Mouse (Mus musculus): ENCODE measurements at regions not wholly inside any gene's neighbourhood (a gene's known extent, or its start where the extent isn't known, plus 50 kb on each side); places are given as distances from the start of the nearest gene placed in this dataset.

DNA sequence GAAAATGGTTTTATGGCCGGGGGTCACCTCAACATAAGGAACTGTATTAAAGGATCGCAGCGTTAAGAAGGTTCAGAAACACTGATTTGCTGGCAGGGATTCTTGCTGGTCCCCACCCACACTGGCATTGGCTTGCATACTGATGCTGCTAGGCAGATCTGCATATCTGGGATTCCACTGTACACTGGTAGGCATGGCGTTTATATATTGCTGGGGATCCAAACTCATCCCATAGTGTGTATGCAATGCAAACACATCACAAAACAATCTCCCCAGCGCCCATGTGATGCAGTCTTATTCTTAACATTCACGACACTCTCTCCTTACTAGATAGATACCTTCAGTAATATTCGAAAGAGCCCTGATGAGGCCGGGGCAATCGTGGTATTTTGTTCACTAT, 105.0 kb downstream of the Dyrk2 start:
- no peak for DNase-seq (ENCODE audit: low read depth, low spot score)

DNA sequence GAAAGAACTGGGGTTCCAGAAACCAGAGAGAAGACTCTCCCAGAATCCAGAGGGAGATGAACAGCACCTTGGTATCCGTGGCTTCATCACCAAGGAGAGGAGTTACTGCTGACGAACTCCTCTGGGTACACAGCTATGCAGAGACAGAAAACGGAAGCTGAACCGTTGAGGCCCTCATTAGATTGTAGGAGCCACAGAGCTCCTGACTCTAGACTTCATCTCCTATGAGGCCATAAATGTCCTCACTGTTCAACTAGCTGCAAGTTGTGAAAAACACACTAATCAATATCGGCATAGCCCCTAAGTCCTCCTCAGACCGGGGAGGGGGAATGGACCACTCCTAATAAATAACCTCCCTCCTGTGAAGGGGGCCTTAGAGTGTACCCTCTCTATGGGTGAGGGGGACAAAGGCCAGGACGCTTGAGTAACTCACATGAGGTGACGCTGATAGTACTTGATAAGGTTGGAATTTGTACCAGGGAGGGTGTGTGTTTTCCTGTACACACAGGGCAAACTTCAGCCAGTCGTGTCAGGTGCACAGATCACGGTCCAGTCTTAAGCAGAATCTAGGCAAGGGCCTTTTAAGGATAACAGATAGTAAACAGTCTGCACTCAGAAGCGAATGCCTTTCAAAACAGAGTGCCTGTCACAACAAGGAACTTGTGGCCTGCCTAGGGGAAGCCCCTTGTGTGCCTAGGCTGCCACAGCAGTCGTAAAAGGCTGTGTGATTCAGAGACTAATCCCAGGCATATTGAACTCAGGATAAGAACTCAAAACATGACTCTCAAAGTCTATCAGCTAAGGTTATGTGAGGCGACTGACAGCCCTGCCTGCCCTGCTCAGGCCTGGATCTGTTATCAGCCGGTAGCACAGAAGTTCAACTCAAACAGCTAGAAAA, 104.2 kb downstream of the Dyrk2 start:
- no peak for DNase-seq (ENCODE audit: low read depth, low spot score)

DNA sequence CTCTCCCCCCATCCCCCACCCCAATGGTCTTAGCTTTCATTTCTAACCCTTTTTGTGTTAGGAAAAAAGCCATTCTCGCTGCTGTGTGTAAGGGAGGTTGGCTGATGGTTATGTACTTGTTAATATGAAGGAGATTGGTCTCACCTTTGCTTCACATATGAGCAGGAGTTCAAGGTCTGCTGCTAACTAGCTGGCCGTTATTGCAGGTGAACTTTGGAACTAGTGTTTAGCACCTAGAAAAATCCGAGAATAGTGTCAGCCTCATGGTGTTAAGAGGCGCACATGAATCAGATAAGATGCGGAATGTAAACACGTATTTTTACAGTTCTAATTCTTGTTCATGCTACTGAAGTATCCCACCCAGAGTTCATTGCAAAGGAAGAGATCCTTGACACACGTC, 103.2 kb downstream of the Dyrk2 start:
- DNase-seq (ENCODE audit: low read depth, low spot score): no peak

DNA sequence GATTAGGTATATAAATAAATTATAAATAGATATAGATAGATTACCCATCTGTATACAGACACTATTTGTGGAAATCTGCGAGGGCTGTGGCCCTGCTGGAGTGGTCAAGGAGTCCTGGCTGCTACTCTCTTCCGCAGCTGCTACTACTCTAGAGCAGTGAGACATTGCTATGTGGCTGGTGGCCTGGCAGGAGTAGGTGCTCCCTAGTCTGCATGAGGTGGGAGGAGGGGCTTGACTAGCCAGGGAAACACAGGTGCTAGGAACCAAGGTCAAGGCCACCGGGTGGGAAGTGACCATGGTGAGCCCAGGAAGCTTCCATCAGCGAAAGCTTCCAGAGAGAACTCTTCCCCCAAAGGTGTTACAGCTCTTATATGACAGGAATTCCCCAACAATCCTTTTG, 100.3 kb downstream of the Dyrk2 start:
- no peak for DNase-seq (ENCODE audit: low read depth, low spot score)

GRCm38 (mm10) chr10:118778656-118779055, 91.4 kb downstream of the Dyrk2 start:
- no peak for DNase-seq (ENCODE audit: low read depth, low spot score)

DNA sequence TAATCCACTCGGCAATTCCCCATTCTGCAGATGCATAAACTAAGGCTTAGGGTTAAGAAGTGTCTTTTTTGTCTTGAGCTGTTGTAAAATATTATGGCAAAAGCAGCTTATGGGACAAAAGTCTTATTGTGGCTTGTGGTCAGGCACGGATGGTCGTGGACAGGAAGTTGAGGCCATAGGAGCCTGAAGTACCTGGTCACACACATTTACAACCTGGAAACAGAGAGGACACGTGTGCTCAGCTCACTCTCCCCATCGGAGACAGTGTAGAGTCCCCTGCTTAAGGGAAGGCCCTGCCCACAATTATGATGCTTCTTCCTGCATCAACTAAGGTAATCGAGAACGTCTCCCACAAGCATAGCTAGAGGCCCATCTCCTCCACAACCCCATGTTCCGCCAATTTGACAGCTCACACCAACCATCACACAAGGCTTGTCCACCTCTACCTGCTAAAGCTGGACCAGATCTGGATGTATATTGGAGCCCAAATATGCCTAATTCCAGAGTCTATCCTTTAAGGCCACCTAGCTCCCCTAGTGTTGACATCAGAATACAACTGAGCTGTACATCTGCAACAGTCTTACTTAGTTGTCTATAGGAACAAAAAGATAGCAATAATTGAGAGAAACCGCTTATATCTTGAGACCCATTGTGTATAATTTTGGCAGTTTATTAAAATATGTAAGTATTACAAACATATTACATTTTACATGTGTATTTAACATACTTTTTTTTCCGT, 89.0 kb downstream of the Dyrk2 start:
- DNase-seq (ENCODE audit: low read depth, low spot score): no peak

DNA sequence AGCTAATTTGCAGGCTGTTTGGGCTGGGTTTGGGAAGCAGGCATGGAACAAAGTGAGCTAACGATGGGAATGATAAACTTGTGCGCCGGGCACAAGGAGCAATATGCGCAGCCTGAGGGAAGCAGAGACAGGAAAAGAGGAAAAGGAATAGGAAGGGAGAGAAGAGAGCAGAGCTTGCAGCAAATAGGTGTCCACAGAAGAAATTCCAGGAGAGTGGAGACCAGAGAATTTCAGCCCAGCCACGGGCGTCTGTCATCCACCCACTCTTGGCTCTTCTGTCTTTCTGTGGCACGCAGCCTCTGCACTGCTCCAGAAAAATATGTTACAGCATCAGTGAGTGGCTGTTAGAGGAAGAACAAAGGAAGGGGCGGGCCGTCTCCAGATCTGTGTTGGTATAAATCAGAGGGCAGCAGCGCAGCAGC, 88.2 kb downstream of the Dyrk2 start:
- DNase-seq (ENCODE audit: low read depth, low spot score): peak; percentile 80

DNA sequence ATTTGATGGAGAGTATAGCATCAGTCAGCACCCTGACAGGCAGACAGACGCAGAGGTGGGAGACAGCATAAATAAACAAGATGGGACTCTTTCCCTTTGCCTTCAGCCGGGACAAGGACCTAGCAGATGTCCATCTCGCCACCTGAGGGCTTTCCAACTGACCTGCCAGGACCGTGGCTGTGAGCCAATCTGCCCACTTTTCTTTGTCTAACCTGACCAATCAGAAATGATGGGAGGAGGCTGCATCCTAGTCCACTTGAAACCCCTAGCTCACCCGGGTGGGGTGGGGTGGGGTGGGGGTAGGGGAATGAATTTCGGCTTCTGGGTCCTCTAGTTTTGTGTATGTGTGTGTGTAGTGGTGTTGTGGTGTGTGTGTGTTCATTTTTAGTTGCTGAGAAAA, 87.4 kb downstream of the Dyrk2 start:
- DNase-seq (ENCODE audit: low read depth, low spot score): no peak

- DNase-seq (ENCODE audit: low read depth, low spot score): no peak
These were observed 82.7 kb downstream of the Dyrk2 start for GRCm38 (mm10) chr10:118787280-118787690.

- peak; percentile 43 for DNase-seq (ENCODE audit: low read depth, low spot score)
These were observed 77.5 kb downstream of the Dyrk2 start for GRCm38 (mm10) chr10:118792352-118793100.

GRCm38 (mm10) chr10:118793794-118794193, 76.2 kb downstream of the Dyrk2 start:
- no peak for DNase-seq (ENCODE audit: low read depth, low spot score)

GRCm38 (mm10) chr10:118794395-118795060, 75.5 kb downstream of the Dyrk2 start:
- no peak for DNase-seq (ENCODE audit: low read depth, low spot score)

GRCm38 (mm10) chr10:118795061-118795407, 75.0 kb downstream of the Dyrk2 start:
- no peak for DNase-seq (ENCODE audit: low read depth, low spot score)

- DNase-seq (ENCODE audit: low read depth, low spot score): no peak
These were observed 73.5 kb downstream of the Dyrk2 start for GRCm38 (mm10) chr10:118796512-118796911.

DNA sequence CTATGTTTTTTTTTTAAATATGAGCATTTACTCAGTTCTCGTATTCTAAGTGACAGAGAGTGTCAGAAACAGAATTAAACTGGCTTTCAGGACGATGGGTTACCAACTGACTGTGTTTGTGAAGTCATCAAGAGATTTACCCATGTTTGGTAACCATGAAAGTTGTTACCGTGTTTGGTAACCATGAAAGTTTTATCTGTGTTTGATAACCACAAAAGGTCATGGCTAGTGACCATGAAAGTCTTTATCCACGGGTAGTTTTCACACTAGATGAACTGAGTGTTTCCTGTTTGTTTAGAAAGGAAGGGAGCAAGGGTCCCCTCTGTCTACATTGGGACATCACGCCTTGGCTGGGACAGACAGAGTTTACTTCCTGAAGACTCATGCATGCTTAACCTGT, 72.8 kb downstream of the Dyrk2 start:
- DNase-seq (ENCODE audit: low read depth, low spot score): no peak

DNA sequence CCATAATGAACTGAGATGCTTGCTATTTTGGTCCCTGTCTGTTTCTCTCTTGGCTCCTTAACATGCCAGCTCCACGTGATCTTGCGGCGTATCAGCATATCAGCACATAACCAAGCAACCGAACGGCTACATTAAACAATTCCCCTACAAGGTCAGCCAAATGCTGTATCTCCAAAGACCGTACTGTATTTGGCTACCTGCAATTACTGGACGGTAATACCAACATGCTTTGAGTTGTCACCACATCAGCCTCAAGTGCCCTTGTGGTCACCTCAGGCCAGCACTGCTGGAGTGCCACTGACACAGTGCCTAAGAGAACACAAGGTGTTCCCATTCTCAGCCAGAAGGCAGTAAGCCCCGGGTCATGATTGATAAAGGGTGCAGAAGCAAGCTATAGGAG, 70.2 kb downstream of the Dyrk2 start:
- peak; percentile 40 for DNase-seq (ENCODE audit: low read depth, low spot score)

DNA sequence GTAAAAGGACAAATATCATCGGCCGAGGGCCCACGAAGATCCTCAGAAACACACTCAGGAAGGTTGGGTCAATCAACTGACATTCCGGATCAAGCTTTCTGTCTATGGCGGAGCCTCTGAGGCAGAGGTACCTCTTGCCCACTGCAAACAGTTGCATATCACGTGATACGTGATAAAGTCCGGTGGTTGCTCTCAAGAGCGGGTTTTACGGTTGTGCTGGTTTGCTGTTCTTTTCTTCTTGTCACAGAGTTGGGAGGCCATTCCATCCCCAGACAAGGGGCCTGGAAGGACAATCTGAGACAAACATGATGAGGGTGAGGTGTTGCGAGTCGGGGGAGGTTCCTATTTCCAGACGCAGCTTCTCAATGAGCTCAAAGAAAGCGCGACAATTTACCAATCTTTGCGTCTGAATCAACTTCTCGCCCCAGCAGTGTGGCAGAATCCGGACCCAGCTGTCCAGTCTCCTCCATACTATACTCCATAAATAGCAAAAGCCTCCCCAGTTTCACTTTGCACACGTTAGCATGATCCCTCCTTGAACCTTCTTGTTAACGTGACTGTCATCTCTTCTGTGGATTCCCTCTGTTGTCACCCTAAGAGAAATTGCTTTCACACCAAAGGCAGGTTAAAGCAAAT, 66.0 kb downstream of the Dyrk2 start:
- no peak for DNase-seq (ENCODE audit: low read depth, low spot score)

- peak; percentile 36 for DNase-seq (ENCODE audit: low read depth, low spot score)
These were observed 65.4 kb downstream of the Dyrk2 start for GRCm38 (mm10) chr10:118804574-118804973.
